Mouse (Mus musculus) MEL (cell line): ENCODE results near the gene Slc25a45. TPM values are rescaled to one million over a fixed set of nuclear protein-coding genes. Genes with fewer than 3 reads are reported as not detected.

Experiments used
- DNase-seq: peaks from one replicate; pipeline ENCODE4 v3.0.0; 2011; ENCODE audit warnings: low read depth, low spot score
- H3K27ac ChIP-seq: 2 replicates; pipeline ENCODE4 v1.5.1; 2012; ENCODE audit warnings: low read depth, mild to moderate bottlenecking, control low read depth, low read length, moderate library complexity; ENCODE audit not compliant: control insufficient read depth
- H3K27me3 ChIP-seq, 2 experiments: fragments of 150-350 bp in 1 of 2; sonication (generic) in 1 of 2; 2 replicates each; pipeline ENCODE4 v1.6.1; 2012; ENCODE audit warnings: low read length in 2 of 2, mild to moderate bottlenecking in 2 of 2, improper control_type of control experiment in 1 of 2, moderate library complexity in 1 of 2; ENCODE audit not compliant: insufficient read depth in 2 of 2, control insufficient read depth in 1 of 2
- H3K36me3 ChIP-seq, 2 experiments: 2 replicates each; pipeline ENCODE4 v1.6.1; 2012 to 2014; ENCODE audit warnings: low read length in 2 of 2, improper control_type of control experiment in 1 of 2, inconsistent platforms in 1 of 2, mild to moderate bottlenecking in 1 of 2; ENCODE audit not compliant: insufficient read depth in 2 of 2, control insufficient read depth in 1 of 2
- H3K4me1 ChIP-seq, 2 experiments: fragments of 150-350 bp in 1 of 2; sonication (generic) in 1 of 2; 2 replicates each; pipeline ENCODE4 v1.6.1; 2012; ENCODE audit warnings: low read length in 2 of 2, improper control_type of control experiment in 1 of 2, mild to moderate bottlenecking in 1 of 2; ENCODE audit not compliant: insufficient read depth in 2 of 2, control insufficient read depth in 1 of 2
- H3K4me3 ChIP-seq, 2 experiments: fragments of 150-350 bp in 1 of 2; sonication (generic) in 1 of 2; 2 replicates each; pipeline ENCODE4 v1.5.1; 2012; ENCODE audit warnings: low read depth in 2 of 2, low read length in 2 of 2, mild to moderate bottlenecking in 2 of 2, moderate library complexity in 2 of 2, control low read depth in 1 of 2, improper control_type of control experiment in 1 of 2; ENCODE audit not compliant: control insufficient read depth in 1 of 2, insufficient read depth in 1 of 2
- H3K79me2 ChIP-seq: 2 replicates; pipeline ENCODE4 v1.6.1; 2012; ENCODE audit warnings: mild to moderate bottlenecking, low read length, moderate library complexity; ENCODE audit not compliant: control insufficient read depth, poor library complexity, insufficient read depth
- H3K9ac ChIP-seq: 2 replicates; pipeline ENCODE4 v1.6.1; 2012; ENCODE audit warnings: low read depth, mild to moderate bottlenecking, control low read depth, low read length, moderate library complexity; ENCODE audit not compliant: control insufficient read depth, poor library complexity, severe bottlenecking
- H3K9me3 ChIP-seq: fragments of 150-350 bp; sonication (generic); replicated peaks from 2 replicates; pipeline ENCODE4 v1.6.1; 2012; ENCODE audit warnings: mild to moderate bottlenecking, low read length, improper control_type of control experiment, moderate library complexity; ENCODE audit not compliant: insufficient read depth
- BHLHE40 ChIP-seq: IDR thresholded peaks from 2 replicates; pipeline ENCODE4 v1.6.1; 2012; ENCODE audit warnings: low read depth, mild to moderate bottlenecking, inconsistent platforms, low read length, improper control_type of control experiment, borderline replicate concordance
- CHD2 ChIP-seq: IDR thresholded peaks from 2 replicates; pipeline ENCODE4 v1.6.1; 2011; ENCODE audit warnings: low read length, improper control_type of control experiment
- CTCF ChIP-seq, 3 experiments: IDR thresholded peaks in 2 of 3; conservative IDR thresholded peaks in 1 of 3; 2 replicates each; pipeline ENCODE4 v1.5.1; 2011 to 2012; ENCODE audit warnings: low read length in 3 of 3, low read depth in 2 of 3, mild to moderate bottlenecking in 2 of 3, improper control_type of control experiment in 1 of 3, inconsistent platforms in 1 of 3, mixed read lengths in 1 of 3, moderate library complexity in 1 of 3; ENCODE audit not compliant: control insufficient read depth in 1 of 3, insufficient read depth in 1 of 3, poor library complexity in 1 of 3, severe bottlenecking in 1 of 3
- E2F4 ChIP-seq: IDR thresholded peaks from 2 replicates; pipeline ENCODE4 v1.6.1; 2011; ENCODE audit warnings: low read depth, low read length, improper control_type of control experiment, borderline replicate concordance
- ELF1 ChIP-seq: IDR thresholded peaks from 2 replicates; pipeline ENCODE4 v1.6.1; 2014; ENCODE audit warnings: low read depth, mild to moderate bottlenecking, inconsistent platforms, low read length, improper control_type of control experiment, moderate library complexity
- EP300 ChIP-seq, 2 experiments: IDR thresholded peaks; 2 replicates each; pipeline ENCODE4 v1.6.1; 2011; ENCODE audit warnings: improper control_type of control experiment in 2 of 2, low read length in 2 of 2, low read depth in 1 of 2, mild to moderate bottlenecking in 1 of 2
- ETS1 ChIP-seq: IDR thresholded peaks from 2 replicates; pipeline ENCODE4 v1.6.1; 2012; ENCODE audit warnings: low read depth, mild to moderate bottlenecking, inconsistent platforms, low read length, improper control_type of control experiment, moderate library complexity
- GABPA ChIP-seq: IDR thresholded peaks from 2 replicates; pipeline ENCODE4 v1.6.1; 2012; ENCODE audit warnings: low read depth, mild to moderate bottlenecking, inconsistent platforms, low read length, improper control_type of control experiment, moderate library complexity
- GATA1 ChIP-seq: IDR thresholded peaks from 2 replicates; pipeline ENCODE4 v1.6.1; 2011; ENCODE audit warnings: low read depth, low read length, improper control_type of control experiment
- HCFC1 ChIP-seq: IDR thresholded peaks from 2 replicates; pipeline ENCODE4 v1.6.1; 2012; ENCODE audit warnings: low read depth, mild to moderate bottlenecking, inconsistent platforms, low read length, improper control_type of control experiment, moderate library complexity
- JUND ChIP-seq: IDR thresholded peaks from 2 replicates; pipeline ENCODE4 v1.6.1; 2011; ENCODE audit warnings: low read depth, mild to moderate bottlenecking, improper control_type of control experiment, low read length
- MAFK ChIP-seq: IDR thresholded peaks from 2 replicates; pipeline ENCODE4 v1.6.1; 2011; ENCODE audit warnings: low read depth, mild to moderate bottlenecking, low read length, improper control_type of control experiment, borderline replicate concordance
- MAX ChIP-seq: IDR thresholded peaks from 2 replicates; pipeline ENCODE4 v1.6.1; 2011; ENCODE audit warnings: low read length, improper control_type of control experiment
- MAZ ChIP-seq: IDR thresholded peaks from 2 replicates; pipeline ENCODE4 v1.6.1; 2012; ENCODE audit warnings: low read depth, mild to moderate bottlenecking, inconsistent platforms, low read length, improper control_type of control experiment
- MEF2A ChIP-seq: IDR thresholded peaks from 2 replicates; pipeline ENCODE4 v1.6.1; 2014; ENCODE audit warnings: low read depth, mild to moderate bottlenecking, inconsistent platforms, low read length, improper control_type of control experiment; ENCODE audit not compliant: poor library complexity, insufficient replicate concordance, severe bottlenecking; ENCODE audit errors: extremely low read depth
- MXI1 ChIP-seq: IDR thresholded peaks from 2 replicates; pipeline ENCODE4 v1.6.1; 2011; ENCODE audit warnings: mild to moderate bottlenecking, low read depth, low read length, improper control_type of control experiment
- MYB ChIP-seq: IDR thresholded peaks from 2 replicates; pipeline ENCODE4 v1.6.1; 2011; ENCODE audit warnings: mild to moderate bottlenecking, low read depth, low read length, improper control_type of control experiment
- NELFE ChIP-seq: IDR thresholded peaks from 2 replicates; pipeline ENCODE4 v1.6.1; 2011; ENCODE audit warnings: low read depth, low read length, improper control_type of control experiment
- NRF1 ChIP-seq: IDR thresholded peaks from 2 replicates; pipeline ENCODE4 v1.6.1; 2014; ENCODE audit warnings: low read depth, mild to moderate bottlenecking, inconsistent platforms, low read length, improper control_type of control experiment, moderate library complexity; ENCODE audit not compliant: poor library complexity, insufficient read depth, severe bottlenecking
- POLR2A ChIP-seq, 2 experiments: IDR thresholded peaks; 2 replicates each; pipeline ENCODE4 v1.6.1; 2011 to 2012; ENCODE audit warnings: low read length in 2 of 2, mild to moderate bottlenecking in 2 of 2, control low read depth in 1 of 2, improper control_type of control experiment in 1 of 2, low read depth in 1 of 2, moderate library complexity in 1 of 2; ENCODE audit not compliant: control insufficient read depth in 1 of 2, insufficient read depth in 1 of 2, poor library complexity in 1 of 2
- POLR2AphosphoS2 ChIP-seq: IDR thresholded peaks from 2 replicates; pipeline ENCODE4 v1.6.1; 2011; ENCODE audit warnings: low read length, improper control_type of control experiment
- RAD21 ChIP-seq: IDR thresholded peaks from 2 replicates; pipeline ENCODE4 v1.6.1; 2011; ENCODE audit warnings: mild to moderate bottlenecking, low read depth, low read length, improper control_type of control experiment
- SIN3A ChIP-seq: IDR thresholded peaks from 2 replicates; pipeline ENCODE4 v1.6.1; 2012; ENCODE audit warnings: low read length, improper control_type of control experiment, inconsistent platforms
- SMC3 ChIP-seq: IDR thresholded peaks from 2 replicates; pipeline ENCODE4 v1.6.1; 2011; ENCODE audit warnings: low read depth, low read length, improper control_type of control experiment
- TAL1 ChIP-seq: IDR thresholded peaks from 2 replicates; pipeline ENCODE4 v1.6.1; 2012; ENCODE audit warnings: mild to moderate bottlenecking, inconsistent platforms, low read length, moderate library complexity, mixed read lengths
- TBP ChIP-seq: IDR thresholded peaks from 2 replicates; pipeline ENCODE4 v1.8.0; 2011; ENCODE audit warnings: low read depth, low read length, improper control_type of control experiment
- TCF12 ChIP-seq: IDR thresholded peaks from 2 replicates; pipeline ENCODE4 v1.6.1; 2014; ENCODE audit warnings: low read depth, mild to moderate bottlenecking, inconsistent platforms, low read length, improper control_type of control experiment, moderate library complexity
- UBTF ChIP-seq: IDR thresholded peaks from 2 replicates; pipeline ENCODE4 v1.6.1; 2012; ENCODE audit warnings: low read depth, mild to moderate bottlenecking, inconsistent platforms, low read length, improper control_type of control experiment, moderate library complexity, borderline replicate concordance; ENCODE audit not compliant: insufficient read depth
- USF1 ChIP-seq: IDR thresholded peaks from 2 replicates; pipeline ENCODE4 v1.6.1; 2014; ENCODE audit warnings: low read depth, mild to moderate bottlenecking, inconsistent platforms, low read length, improper control_type of control experiment, moderate library complexity
- USF2 ChIP-seq, 2 experiments: IDR thresholded peaks; 2 replicates each; pipeline ENCODE4 v1.6.1; 2011 to 2012; ENCODE audit warnings: improper control_type of control experiment in 2 of 2, low read length in 2 of 2, borderline replicate concordance in 1 of 2, inconsistent platforms in 1 of 2, low read depth in 1 of 2, mild to moderate bottlenecking in 1 of 2; ENCODE audit not compliant: insufficient read depth in 1 of 2
- ZKSCAN1 ChIP-seq: IDR thresholded peaks from 2 replicates; pipeline ENCODE4 v1.6.1; 2012; ENCODE audit warnings: low read depth, mild to moderate bottlenecking, inconsistent platforms, low read length, improper control_type of control experiment, moderate library complexity
- ZNF384 ChIP-seq: IDR thresholded peaks from 2 replicates; pipeline ENCODE4 v1.6.1; 2012; ENCODE audit warnings: low read depth, mild to moderate bottlenecking, inconsistent platforms, low read length, improper control_type of control experiment
- polyA plus RNA-seq, 2 experiments: library from polyadenylated mRNA; stranded (reverse) in 1 of 2; unstranded in 1 of 2; fragments of >175 nt in 1 of 2; fragments of >200 nt in 1 of 2; gene quantifications; 2 replicates each; pipeline versions ENCODE4 v1.2.1 to v1.2.4; 2012; ENCODE audit warnings: low replicate concordance in 2 of 2, low read depth in 1 of 2; ENCODE audit not compliant: insufficient read length in 2 of 2, insufficient read depth in 1 of 2, missing spikeins in 1 of 2
- total RNA-seq: library from RNA; depleted of rRNA; stranded (reverse); fragments of 300-350 nt; gene quantifications from 2 replicates; pipeline ENCODE4 v1.2.3, GENCODE M21; 2012

Gene Slc25a45
- total and polyA plus RNA-seq, 3 experiments = 23.5 to 30.7 TPM; not detected in 1

DNA sequence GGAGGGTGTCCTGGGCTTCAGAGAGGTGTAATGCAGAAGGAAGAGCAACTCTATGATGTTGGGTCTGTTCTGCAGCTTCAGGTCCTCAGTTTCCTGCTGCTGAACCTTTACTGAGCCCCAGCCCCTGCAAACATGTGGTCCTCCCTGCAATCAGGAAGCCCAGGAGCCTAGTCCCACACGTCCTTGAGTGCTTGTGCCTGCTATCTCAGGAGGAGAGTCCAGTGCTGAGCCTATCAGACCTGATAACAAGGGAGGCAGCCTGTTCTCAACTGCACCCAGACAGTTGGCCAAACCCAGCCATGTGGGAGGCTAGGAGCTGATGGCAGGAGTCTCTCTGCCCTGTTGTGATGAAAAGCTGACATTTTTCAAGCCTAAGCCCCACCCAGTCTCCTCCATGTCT, 6.3 kb downstream of the Slc25a45 start (continued):
- TF ChIP-seq SMC3 = no peak
- no peak for TF ChIP-seq CHD2
- no peak for TF ChIP-seq RAD21
- TF ChIP-seq ZKSCAN1 = no peak
- TF ChIP-seq HCFC1 = no peak
- no peak for TF ChIP-seq MAFK
- no peak for TF ChIP-seq MEF2A
- TF ChIP-seq GATA1 = peak; percentile 78
- TF ChIP-seq USF2 (IDR thresholded peaks at IDR 0.05; ENCODE audit: borderline replicate concordance in 1 of 2, insufficient read depth in 1 of 2, low read depth in 1 of 2, low read length in 2 of 2) = no peak
- TF ChIP-seq JUND = no peak
- peak; percentile 53 for TF ChIP-seq MXI1
- peak; percentile 62 for TF ChIP-seq ETS1
- TF ChIP-seq POLR2A (IDR thresholded peaks at IDR 0.05; ENCODE audit: control insufficient read depth in 1 of 2, insufficient read depth in 1 of 2, low read depth in 1 of 2, low read length in 2 of 2, poor library complexity in 1 of 2) = no peak; a peak in 1 of 4 replicates
- TF ChIP-seq UBTF = no peak
- 0 out of 2 replicates have a peak, but pooled peaks have one; percentile 6 for TF ChIP-seq MYB
- peak; percentile 51 for TF ChIP-seq TAL1
- no peak for TF ChIP-seq E2F4
- peak; percentile 58 to 81; a peak in 3 of 4 replicates for TF ChIP-seq EP300 (IDR thresholded peaks at IDR 0.05; ENCODE audit: low read depth in 1 of 2, low read length in 2 of 2)
- TF ChIP-seq TBP = 0 out of 2 replicates have a peak, but pooled peaks have one; percentile 40
- no peak for TF ChIP-seq NELFE
- no peak for TF ChIP-seq ZNF384
- no peak; the same call in 1 of the 2 replicates for TF ChIP-seq MAX
- peak; percentile 74 for TF ChIP-seq TCF12
- TF ChIP-seq BHLHE40 = no peak; the same call in 1 of the 2 replicates
- TF ChIP-seq ELF1 = peak; percentile 48; the same call in 1 of the 2 replicates

DNA sequence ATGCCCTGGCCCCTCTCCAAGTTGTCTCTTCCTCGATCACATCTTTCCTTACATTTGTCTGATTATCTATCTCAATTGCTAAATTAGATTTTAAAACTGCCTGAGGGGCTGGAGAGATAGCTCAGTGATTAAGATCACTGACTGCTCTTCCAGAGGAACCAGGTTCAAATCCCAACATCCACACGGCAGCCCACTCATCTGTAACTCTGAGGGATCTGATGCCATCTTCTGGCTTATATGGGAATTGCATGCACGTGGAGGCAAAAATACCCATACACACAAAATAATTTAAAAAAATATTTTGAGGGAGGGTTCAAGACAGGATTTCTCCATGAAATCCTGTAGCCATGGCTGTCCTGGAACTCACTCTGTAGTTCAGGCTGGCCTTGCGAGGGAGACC, 8.2 kb downstream of the Slc25a45 start:
- H3K79me2 ChIP-seq = no peaks in the 10 kb centered on the region
- peaks cover 8 to 23% of the 10 kb centered on the region in 2 experiments for H3K4me1 ChIP-seq
- peaks cover 0 to 15% of the 10 kb centered on the region in 2 experiments; a peak in 2 of 4 replicates for H3K36me3 ChIP-seq
- TF ChIP-seq ELF1 (no peak), ETS1 (0 out of 2 replicates have a peak, but pooled peaks have one; percentile 29), EP300 (IDR thresholded peaks at IDR 0.05; ENCODE audit: low read depth in 1 of 2, low read length in 2 of 2) (peak in 1 of 2 experiments; percentile 17; a peak in 1 of 4 replicates), CTCF (IDR thresholded peaks at IDR 0.05 in 2 of 3, conservative IDR thresholded peaks at IDR 0.05 in 1 of 3; ENCODE audit: control insufficient read depth in 1 of 3, insufficient read depth in 1 of 3, low read depth in 2 of 3, low read length in 3 of 3, poor library complexity in 1 of 3, severe bottlenecking in 1 of 3) (peak; percentile 46 to 73 (median 66)), USF1 (no peak), POLR2AphosphoS2 (no peak), MXI1 (peak; percentile 37; the same call in 1 of the 2 replicates), GABPA (no peak), MAZ (no peak), E2F4 (no peak), MAX (peak; percentile 56; the same call in 1 of the 2 replicates), ZKSCAN1 (no peak), NELFE (no peak), POLR2A (IDR thresholded peaks at IDR 0.05; ENCODE audit: control insufficient read depth in 1 of 2, insufficient read depth in 1 of 2, low read depth in 1 of 2, low read length in 2 of 2, poor library complexity in 1 of 2) (no peak), MAFK (no peak), NRF1 (no peak), SMC3 (peak; percentile 78), USF2 (IDR thresholded peaks at IDR 0.05; ENCODE audit: borderline replicate concordance in 1 of 2, insufficient read depth in 1 of 2, low read depth in 1 of 2, low read length in 2 of 2) (no peak), SIN3A (peak; percentile 31; the same call in 1 of the 2 replicates), TCF12 (no peak), CHD2 (no peak), RAD21 (peak; percentile 70), MYB (no peak), HCFC1 (no peak), TBP (no peak)

More for the DNA sequence above, 8.2 kb downstream of the Slc25a45 start:
- H3K9me3 ChIP-seq = no peaks in the 10 kb centered on the region
- H3K27ac ChIP-seq = no peak overlapping the region
- no peak overlapping the region for H3K9ac ChIP-seq
- H3K4me3 ChIP-seq = no peak overlapping the region
- peak; percentile 67 for DNase-seq
- no peaks in the 10 kb centered on the region for H3K27me3 ChIP-seq
